Mouse (Mus musculus): Measurements from ENCODE around the gene Plcb1.

GRCm38 (mm10) chr2:135454015-135454414 is 668.1 kb downstream of the Plcb1 start:
- TF ChIP-seq CTCF (IDR thresholded peaks at IDR 0.05; ENCODE audit: borderline replicate concordance, insufficient read depth, low read length) (no peak), POLR2A (IDR thresholded peaks at IDR 0.05; ENCODE audit: low read depth, low read length) (no peak)
